Mouse (Mus musculus): ENCODE results near the gene Palmd.

GRCm38 (mm10) chr3:116928994-116929393, 39.8 kb downstream of the Palmd start:
- no peak for TF ChIP-seq POLR2A (IDR thresholded peaks at IDR 0.05; ENCODE audit: low read depth, low read length)
- no peak for TF ChIP-seq CTCF (IDR thresholded peaks at IDR 0.05; ENCODE audit: extremely low read depth, insufficient read length, insufficient replicate concordance, low read depth, low read length)
